Mouse (Mus musculus) kidney, adult 9 months (tissue): ENCODE data around the gene Wdfy4.
A peak's percentile ranks its signal among the peaks of the same experiment; 100 is the strongest.

Experiments
- DNase-seq: peaks from one replicate; pipeline ENCODE4 v3.0.0; 2022

The Wdfy4 gene

GRCm38 (mm10) chr14:32960481-32960880, 224.8 kb downstream of the Wdfy4 start:
- peak; percentile 57 for DNase-seq

- DNase-seq: peak; percentile 16
Measured at GRCm38 (mm10) chr14:32958671-32959070, 226.6 kb downstream of the Wdfy4 start.

- no peak for DNase-seq
Measured at GRCm38 (mm10) chr14:32956486-32956885, 228.8 kb downstream of the Wdfy4 start.

GRCm38 (mm10) chr14:32950312-32951301, 234.7 kb downstream of the Wdfy4 start:
- DNase-seq: peak; percentile 42

- DNase-seq: no peak
Measured at GRCm38 (mm10) chr14:32947512-32947911, 237.8 kb downstream of the Wdfy4 start.

GRCm38 (mm10) chr14:32939217-32939616, 246.1 kb downstream of the Wdfy4 start:
- no peak for DNase-seq

GRCm38 (mm10) chr14:32934064-32934463, 251.2 kb downstream of the Wdfy4 start:
- DNase-seq: no peak

- DNase-seq: no peak
Measured at GRCm38 (mm10) chr14:32932220-32932619, 253.1 kb downstream of the Wdfy4 start.

GRCm38 (mm10) chr14:32931709-32932108, 253.6 kb downstream of the Wdfy4 start:
- peak; percentile 13 for DNase-seq

- no peak for DNase-seq
Measured at GRCm38 (mm10) chr14:32923871-32924270, 261.4 kb downstream of the Wdfy4 start.

- no peak for DNase-seq
Measured at GRCm38 (mm10) chr14:32917919-32918318, 267.4 kb downstream of the Wdfy4 start.

GRCm38 (mm10) chr14:32915360-32915759, 269.9 kb downstream of the Wdfy4 start:
- peak; percentile 21 for DNase-seq

GRCm38 (mm10) chr14:32911187-32911586, 274.1 kb downstream of the Wdfy4 start:
- DNase-seq: no peak
